Mouse (Mus musculus): ENCODE measurements around the gene Des.

GRCm38 (mm10) chr1:75315011-75315410 lies 45.1 kb upstream of the Des start:
- no peak for TF ChIP-seq TCF12 (IDR thresholded peaks at IDR 0.05; ENCODE audit: low read depth, low read length)
- TF ChIP-seq GABPA (IDR thresholded peaks at IDR 0.05; ENCODE audit: insufficient replicate concordance, low read depth, low read length): no peak
- no peak for TF ChIP-seq RCOR1 (conservative IDR thresholded peaks at IDR 0.05; ENCODE audit: low read depth, low read length)
- no peak for TF ChIP-seq CTCF (conservative IDR thresholded peaks at IDR 0.05 in 1 of 2, IDR thresholded peaks at IDR 0.05 in 1 of 2; ENCODE audit: low read depth in 2 of 2, low read length in 2 of 2)
- TF ChIP-seq MAZ (IDR thresholded peaks at IDR 0.05; ENCODE audit: low read depth, low read length): no peak
- TF ChIP-seq POLR2A (IDR thresholded peaks at IDR 0.05; ENCODE audit: low read depth, low read length): no peak

Data from CH12.LX (cell line).